Mouse (Mus musculus): ENCODE data around the gene Cadm4. TPM values are rescaled to one million over a fixed set of nuclear protein-coding genes. Genes with fewer than 3 reads are reported as not detected.

Cadm4 gene
- polyA plus RNA-seq, 1 experiment from 2014 or later = 1.9 TPM

DNA sequence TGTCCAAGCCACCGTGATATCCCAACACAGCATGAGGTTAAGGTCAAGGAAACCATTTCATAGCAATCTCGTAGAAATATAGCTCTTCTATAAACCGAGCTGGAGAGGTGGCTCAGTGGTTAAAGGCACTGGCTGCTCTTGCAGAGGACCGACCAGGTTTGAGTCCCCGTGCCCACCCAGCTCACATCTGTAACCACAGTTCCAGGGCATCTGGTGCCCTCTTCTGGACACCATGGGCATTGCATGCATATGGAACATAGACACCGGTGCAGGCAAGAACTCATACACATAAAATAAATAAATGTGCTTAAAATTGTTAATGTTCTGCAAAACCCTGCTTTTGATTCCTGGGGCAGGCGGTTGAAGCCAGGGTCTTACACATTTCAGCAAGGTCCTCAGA lies 8.9 kb upstream of the Cadm4 start:
- H3K36me3 ChIP-seq (replicated peaks; ENCODE audit: control insufficient read depth, insufficient read depth, low read depth, low read length) = no peaks in the 10 kb centered on the region
- no peak overlapping the region for H3K4me2 ChIP-seq (ENCODE audit: low read depth, low read length)
- WGBS = 78% methylated on average over 7 of the region's 7 CpGs
- DNase-seq (ENCODE audit: low spot score) = peak; percentile 54
- no peaks in the 10 kb centered on the region for H3K4me1 ChIP-seq (ENCODE audit: control insufficient read depth, insufficient read depth, low read length)
- no peak overlapping the region for H3K4me3 ChIP-seq (ENCODE audit: low read depth, low read length)
- no peaks in the 10 kb centered on the region for H3K9me3 ChIP-seq (replicated peaks; ENCODE audit: control insufficient read depth, low read length)
- ATAC-seq (replicated peaks; ENCODE audit: insufficient number of reproducible peaks, low FRiP score, low TSS enrichment, low read depth) = no peak
- H3K27ac ChIP-seq (replicated peaks; ENCODE audit: low read depth, low read length) = no peak overlapping the region
- no peaks in the 10 kb centered on the region for H3K27me3 ChIP-seq (ENCODE audit: control insufficient read depth, insufficient read depth, low read length)
- no peak overlapping the region for H3K9ac ChIP-seq (replicated peaks; ENCODE audit: low read length)

DNA sequence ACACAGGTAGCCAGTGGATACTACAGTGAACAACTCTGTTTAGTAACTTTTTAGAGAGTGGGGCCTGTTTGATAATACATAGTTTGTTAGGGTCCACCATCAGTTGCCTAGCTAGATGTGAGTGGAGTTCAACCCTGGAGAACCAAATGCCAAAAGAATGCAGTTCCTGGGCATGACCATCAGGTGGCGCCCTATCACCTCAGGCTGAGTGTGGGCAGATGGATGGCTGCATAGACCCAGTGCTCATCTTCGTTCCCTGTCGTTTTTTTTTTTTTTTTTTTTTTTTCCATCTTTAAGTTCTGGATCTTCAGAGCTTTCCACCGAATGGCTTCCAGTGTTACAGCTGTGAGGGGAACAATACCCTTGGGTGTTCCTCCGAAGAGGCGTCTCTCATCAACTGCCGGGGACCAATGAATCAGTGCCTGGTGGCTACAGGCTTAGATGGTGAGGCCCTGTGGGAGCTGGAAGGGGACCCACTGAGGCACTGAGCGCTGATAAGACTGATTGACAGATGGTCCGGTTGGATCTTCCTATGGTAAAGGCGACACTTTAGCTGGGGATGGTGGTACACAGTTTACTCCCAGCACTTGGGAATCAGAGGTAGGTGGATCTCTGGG lies 7.8 kb upstream of the Cadm4 start:
- Histone ChIP-seq H3K27ac (replicated peaks; ENCODE audit: low read depth, low read length) (no peak overlapping the region), H3K9ac (replicated peaks; ENCODE audit: low read length) (no peak overlapping the region), H3K27me3 (ENCODE audit: control insufficient read depth, insufficient read depth, low read length) (no peaks in the 10 kb centered on the region), H3K36me3 (replicated peaks; ENCODE audit: control insufficient read depth, insufficient read depth, low read depth, low read length) (no peaks in the 10 kb centered on the region), H3K4me3 (ENCODE audit: low read depth, low read length) (no peak overlapping the region), H3K4me2 (ENCODE audit: low read depth, low read length) (no peak overlapping the region), H3K4me1 (ENCODE audit: control insufficient read depth, insufficient read depth, low read length) (no peaks in the 10 kb centered on the region), H3K9me3 (replicated peaks; ENCODE audit: control insufficient read depth, low read length) (no peaks in the 10 kb centered on the region)
- DNase-seq (ENCODE audit: low spot score) = peak; percentile 55
- 41% methylated on average over 10 of the region's 10 CpGs for whole genome bisulfite sequencing
- ATAC-seq (replicated peaks; ENCODE audit: insufficient number of reproducible peaks, low FRiP score, low TSS enrichment, low read depth) = 0 out of 2 replicates have a peak, but pooled peaks have one; percentile 30

- Histone ChIP-seq H3K4me3 (ENCODE audit: low read depth, low read length) (no peak overlapping the region), H3K9ac (replicated peaks; ENCODE audit: low read length) (no peak overlapping the region), H3K9me3 (replicated peaks; ENCODE audit: control insufficient read depth, low read length) (no peaks in the 10 kb centered on the region), H3K36me3 (replicated peaks; ENCODE audit: control insufficient read depth, insufficient read depth, low read depth, low read length) (no peaks in the 10 kb centered on the region), H3K27me3 (ENCODE audit: control insufficient read depth, insufficient read depth, low read length) (no peaks in the 10 kb centered on the region), H3K4me2 (ENCODE audit: low read depth, low read length) (no peak overlapping the region), H3K27ac (replicated peaks; ENCODE audit: low read depth, low read length) (no peak overlapping the region), H3K4me1 (ENCODE audit: control insufficient read depth, insufficient read depth, low read length) (no peaks in the 10 kb centered on the region)
- 26% methylated on average over 21 of the region's 21 CpGs for WGBS
- ATAC-seq (replicated peaks; ENCODE audit: insufficient number of reproducible peaks, low FRiP score, low TSS enrichment, low read depth) = no peak
- DNase-seq (ENCODE audit: low spot score) = no peak
These were observed 6.9 kb upstream of the Cadm4 start for GRCm38 (mm10) chr7:24474811-24475506.

DNA sequence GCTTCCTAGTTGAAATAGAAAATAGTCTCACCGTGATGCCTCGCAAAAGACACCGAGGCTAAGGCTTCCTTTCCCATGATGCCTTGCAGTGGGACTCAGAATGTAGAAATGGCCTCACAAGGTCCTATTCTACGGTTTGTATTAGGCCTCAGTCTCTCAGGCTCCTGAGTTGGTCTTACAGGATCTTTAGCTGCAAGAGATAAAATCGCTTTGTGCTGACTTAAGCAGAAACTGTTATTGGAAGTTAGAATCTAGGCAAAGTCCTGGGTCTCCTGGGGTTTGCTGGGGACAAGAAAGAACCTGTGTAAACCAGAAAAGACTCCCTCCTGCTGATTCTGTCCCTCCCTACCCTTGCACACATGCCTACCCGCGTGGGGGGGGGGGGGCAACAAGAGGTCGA lies 5.5 kb upstream of the Cadm4 start:
- no peak for DNase-seq (ENCODE audit: low spot score)
- ATAC-seq (replicated peaks; ENCODE audit: insufficient number of reproducible peaks, low FRiP score, low TSS enrichment, low read depth) = no peak
- Histone ChIP-seq H3K27ac (replicated peaks; ENCODE audit: low read depth, low read length) (no peak overlapping the region), H3K27me3 (ENCODE audit: control insufficient read depth, insufficient read depth, low read length) (no peaks in the 10 kb centered on the region), H3K36me3 (replicated peaks; ENCODE audit: control insufficient read depth, insufficient read depth, low read depth, low read length) (no peaks in the 10 kb centered on the region), H3K4me1 (ENCODE audit: control insufficient read depth, insufficient read depth, low read length) (no peaks in the 10 kb centered on the region), H3K9ac (replicated peaks; ENCODE audit: low read length) (no peak overlapping the region), H3K9me3 (replicated peaks; ENCODE audit: control insufficient read depth, low read length) (no peaks in the 10 kb centered on the region), H3K4me2 (ENCODE audit: low read depth, low read length) (no peak overlapping the region), H3K4me3 (ENCODE audit: low read depth, low read length) (no peak overlapping the region)
- WGBS = 82% methylated on average over 8 of the region's 8 CpGs

GRCm38 (mm10) chr7:24476856-24477255 lies 5.0 kb upstream of the Cadm4 start:
- no peaks in the 10 kb centered on the region for H3K4me1 ChIP-seq (ENCODE audit: control insufficient read depth, insufficient read depth, low read length)
- 84% methylated on average over 7 of the region's 7 CpGs for WGBS
- no peaks in the 10 kb centered on the region for H3K9me3 ChIP-seq (replicated peaks; ENCODE audit: control insufficient read depth, low read length)
- no peaks in the 10 kb centered on the region; the same call in 1 of the 2 replicates for H3K27me3 ChIP-seq (ENCODE audit: control insufficient read depth, insufficient read depth, low read length)
- H3K4me3 ChIP-seq (ENCODE audit: low read depth, low read length) = no peak overlapping the region
- ATAC-seq (replicated peaks; ENCODE audit: insufficient number of reproducible peaks, low FRiP score, low TSS enrichment, low read depth) (no peak), DNase-seq (ENCODE audit: low spot score) (no peak)
- no peak overlapping the region for H3K27ac ChIP-seq (replicated peaks; ENCODE audit: low read depth, low read length)
- H3K9ac ChIP-seq (replicated peaks; ENCODE audit: low read length) = no peak overlapping the region
- H3K4me2 ChIP-seq (ENCODE audit: low read depth, low read length) = no peak overlapping the region
- no peaks in the 10 kb centered on the region for H3K36me3 ChIP-seq (replicated peaks; ENCODE audit: control insufficient read depth, insufficient read depth, low read depth, low read length)

DNA sequence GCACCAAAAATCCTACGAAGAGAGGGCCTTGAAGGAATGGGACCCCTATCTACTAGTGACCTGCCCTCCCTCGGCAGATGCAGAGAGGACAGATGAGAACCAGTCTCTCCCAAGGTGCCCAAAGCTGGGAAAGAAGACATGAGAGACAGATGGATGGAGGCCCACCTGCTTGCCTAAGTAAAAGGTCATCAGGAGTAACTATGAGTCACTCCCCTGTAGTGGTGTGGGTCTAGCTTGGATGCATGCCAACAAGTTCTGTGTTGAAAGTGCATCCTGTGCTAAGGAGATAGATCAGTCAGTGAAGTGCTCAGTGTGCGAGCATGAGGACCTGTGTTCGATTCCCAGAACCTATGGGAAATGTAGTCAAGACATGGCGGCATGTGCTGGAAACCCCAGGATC lies 2.9 kb upstream of the Cadm4 start:
- 78% methylated on average over 5 of the region's 5 CpGs for WGBS
- Histone ChIP-seq H3K9ac (replicated peaks; ENCODE audit: low read length) (no peak overlapping the region), H3K4me2 (ENCODE audit: low read depth, low read length) (no peak overlapping the region), H3K36me3 (replicated peaks; ENCODE audit: control insufficient read depth, insufficient read depth, low read depth, low read length) (no peaks in the 10 kb centered on the region), H3K27me3 (ENCODE audit: control insufficient read depth, insufficient read depth, low read length) (no peaks in the 10 kb centered on the region; the same call in 1 of the 2 replicates), H3K4me1 (ENCODE audit: control insufficient read depth, insufficient read depth, low read length) (no peaks in the 10 kb centered on the region), H3K27ac (replicated peaks; ENCODE audit: low read depth, low read length) (no peak overlapping the region), H3K9me3 (replicated peaks; ENCODE audit: control insufficient read depth, low read length) (no peaks in the 10 kb centered on the region), H3K4me3 (ENCODE audit: low read depth, low read length) (no peak overlapping the region)
- no peak for ATAC-seq (replicated peaks; ENCODE audit: insufficient number of reproducible peaks, low FRiP score, low TSS enrichment, low read depth)
- no peak for DNase-seq (ENCODE audit: low spot score)

GRCm38 (mm10) chr7:24479685-24480084 lies 2.1 kb upstream of the Cadm4 start:
- no peak for ATAC-seq (replicated peaks; ENCODE audit: insufficient number of reproducible peaks, low FRiP score, low TSS enrichment, low read depth)
- Histone ChIP-seq H3K36me3 (replicated peaks; ENCODE audit: control insufficient read depth, insufficient read depth, low read depth, low read length) (no peaks in the 10 kb centered on the region), H3K27me3 (ENCODE audit: control insufficient read depth, insufficient read depth, low read length) (no peaks in the 10 kb centered on the region; the same call in 1 of the 2 replicates), H3K9me3 (replicated peaks; ENCODE audit: control insufficient read depth, low read length) (no peaks in the 10 kb centered on the region), H3K4me2 (ENCODE audit: low read depth, low read length) (no peak overlapping the region), H3K4me1 (ENCODE audit: control insufficient read depth, insufficient read depth, low read length) (no peaks in the 10 kb centered on the region), H3K27ac (replicated peaks; ENCODE audit: low read depth, low read length) (no peak overlapping the region), H3K9ac (replicated peaks; ENCODE audit: low read length) (no peak overlapping the region), H3K4me3 (ENCODE audit: low read depth, low read length) (no peak overlapping the region)
- WGBS = 88% methylated on average over 2 of the region's 2 CpGs
- DNase-seq (ENCODE audit: low spot score) = no peak

- no peak overlapping the region for H3K4me2 ChIP-seq (ENCODE audit: low read depth, low read length)
- H3K4me3 ChIP-seq (ENCODE audit: low read depth, low read length) = no peak overlapping the region
- no peaks in the 10 kb centered on the region; the same call in 1 of the 2 replicates for H3K27me3 ChIP-seq (ENCODE audit: control insufficient read depth, insufficient read depth, low read length)
- no peak overlapping the region for H3K9ac ChIP-seq (replicated peaks; ENCODE audit: low read length)
- H3K9me3 ChIP-seq (replicated peaks; ENCODE audit: control insufficient read depth, low read length) = no peaks in the 10 kb centered on the region
- no peak overlapping the region for H3K27ac ChIP-seq (replicated peaks; ENCODE audit: low read depth, low read length)
- no peaks in the 10 kb centered on the region for H3K4me1 ChIP-seq (ENCODE audit: control insufficient read depth, insufficient read depth, low read length)
- DNase-seq (ENCODE audit: low spot score) (no peak), ATAC-seq (replicated peaks; ENCODE audit: insufficient number of reproducible peaks, low FRiP score, low TSS enrichment, low read depth) (no peak)
- no peaks in the 10 kb centered on the region for H3K36me3 ChIP-seq (replicated peaks; ENCODE audit: control insufficient read depth, insufficient read depth, low read depth, low read length)
- 61% methylated on average over 18 of the region's 18 CpGs for WGBS
These were observed 1.5 kb upstream of the Cadm4 start for GRCm38 (mm10) chr7:24480121-24480941.
